Mouse (Mus musculus) adrenal gland (tissue): ENCODE measurements around the gene Qrich2.

Experiments
- intact Hi-C: fragments of 180-260 bp; cut with DNase I; formaldehyde crosslinking; loops from one replicate; pipeline ENCODE4 v1.15.1; 2025

Gene Qrich2

DNA sequence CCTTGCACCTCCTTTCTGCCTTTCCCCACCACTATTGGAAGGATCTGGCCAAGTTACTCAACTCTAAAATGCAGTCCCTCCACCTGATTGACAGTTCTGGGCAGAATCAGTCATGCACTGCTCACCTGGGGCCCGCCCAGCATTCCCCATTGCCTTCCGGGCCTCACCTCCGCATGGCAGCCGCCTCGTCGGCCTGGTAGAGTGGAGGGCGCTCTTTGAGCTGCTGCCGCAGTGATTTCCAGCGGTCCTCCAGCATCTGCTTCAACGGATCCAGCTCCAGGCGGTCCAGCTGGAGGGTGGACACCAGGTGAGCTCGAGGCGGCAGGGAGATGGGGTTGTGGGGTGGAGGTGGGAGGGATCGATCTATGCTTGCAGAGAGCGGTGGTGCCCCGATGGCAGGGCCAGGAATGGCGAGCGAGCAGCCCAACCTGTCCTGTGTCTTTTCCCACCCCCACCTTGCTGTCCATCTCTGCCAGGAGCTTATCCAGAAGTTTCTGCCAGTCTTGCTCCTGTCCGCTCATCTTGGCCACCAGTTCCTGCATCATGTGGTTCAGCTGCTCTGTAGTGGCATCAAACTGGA, 19.6 kb downstream of the Qrich2 start:
- intact Hi-C loops, result loop anchor here (1.0 to 5.0 kb wide), 3 partner anchors 79 to 219 kb away; no protein-coding TSS in a partner anchor

DNA sequence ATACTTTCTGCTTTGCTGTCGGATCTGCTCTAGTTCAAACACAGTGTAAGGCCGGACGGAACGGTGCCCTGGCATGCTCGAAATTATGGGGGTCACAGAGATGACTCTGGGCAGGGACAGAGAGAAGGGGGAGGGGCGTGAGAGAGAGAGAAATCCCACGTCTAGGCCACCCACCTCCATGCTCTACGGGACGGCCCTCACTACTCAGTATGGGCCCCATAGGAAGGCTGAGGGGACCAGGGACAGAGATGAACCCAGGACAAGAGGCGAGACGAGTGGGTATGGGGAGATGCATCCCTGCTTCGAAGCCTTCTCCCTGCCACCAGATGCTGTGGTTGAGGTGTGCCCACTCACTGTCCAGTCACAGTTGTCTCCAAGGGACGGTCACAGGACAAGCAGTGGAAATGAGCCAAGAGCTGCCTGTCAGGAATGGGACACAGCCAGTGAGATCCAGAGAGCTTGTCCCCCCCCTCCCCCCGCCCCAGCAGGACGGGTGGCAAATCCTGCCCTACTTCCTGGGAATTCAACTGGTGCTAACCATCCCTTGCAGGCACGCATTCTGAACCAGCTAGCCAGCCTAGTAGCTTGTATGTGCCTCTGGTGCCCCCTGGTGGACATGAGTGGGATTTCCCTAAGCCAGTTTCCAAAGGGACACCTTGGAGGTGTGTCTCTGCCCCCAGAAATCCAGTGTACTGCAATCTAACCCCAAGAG, 20.3 kb downstream of the Qrich2 start:
- intact Hi-C loops, result loop anchor here (1.0 to 5.0 kb wide), 3 partner anchors 78 to 218 kb away; no protein-coding TSS in a partner anchor

DNA sequence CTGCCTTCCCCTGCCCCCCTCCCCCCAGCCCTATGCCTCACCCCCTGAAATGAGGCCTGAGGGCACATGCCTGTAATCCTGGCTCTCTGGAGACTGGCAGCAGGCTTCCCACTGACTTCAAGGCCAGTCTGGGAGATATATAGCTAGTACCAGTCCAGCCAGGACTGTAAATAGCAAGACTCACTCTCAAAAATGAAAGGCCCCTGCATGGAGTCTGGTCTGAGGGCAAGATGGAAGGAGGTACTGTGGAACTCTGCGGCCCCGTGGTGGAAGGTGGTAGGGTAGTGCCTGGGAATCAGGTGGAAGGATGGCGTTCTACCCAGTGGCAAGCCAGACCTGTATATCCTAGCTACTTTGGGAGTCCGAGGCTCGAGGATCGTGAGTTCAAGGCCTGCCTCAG, 22.1 kb downstream of the Qrich2 start:
- intact Hi-C loops, result loop anchor here (5.0 kb wide), 1 partner anchor 57 kb away; no protein-coding TSS in a partner anchor

- intact Hi-C loops, result loop anchor here (5.0 kb wide), 1 partner anchor 56 kb away; no protein-coding TSS in a partner anchor
Observed at GRCm38 (mm10) chr11:116443311-116443710, 22.7 kb downstream of the Qrich2 start.

DNA sequence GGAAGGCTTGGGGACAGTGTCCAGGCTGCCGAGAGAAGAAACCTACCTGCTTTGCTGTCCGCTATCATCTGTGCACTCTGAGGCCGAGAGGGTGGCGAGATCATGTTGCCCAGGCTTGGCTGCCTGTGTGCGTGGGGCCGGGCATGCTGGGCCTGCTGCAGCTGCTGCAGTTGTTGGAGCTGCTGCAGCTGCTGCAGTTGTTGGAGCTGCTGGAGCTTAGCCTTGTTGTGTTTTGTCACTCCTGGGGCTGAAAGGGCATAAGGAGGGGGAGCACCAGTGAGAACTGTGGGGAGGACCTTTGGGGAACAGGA, 23.2 kb downstream of the Qrich2 start:
- intact Hi-C loops, result loop anchor here (5.0 kb wide), 1 partner anchor 56 kb away; no protein-coding TSS in a partner anchor

DNA sequence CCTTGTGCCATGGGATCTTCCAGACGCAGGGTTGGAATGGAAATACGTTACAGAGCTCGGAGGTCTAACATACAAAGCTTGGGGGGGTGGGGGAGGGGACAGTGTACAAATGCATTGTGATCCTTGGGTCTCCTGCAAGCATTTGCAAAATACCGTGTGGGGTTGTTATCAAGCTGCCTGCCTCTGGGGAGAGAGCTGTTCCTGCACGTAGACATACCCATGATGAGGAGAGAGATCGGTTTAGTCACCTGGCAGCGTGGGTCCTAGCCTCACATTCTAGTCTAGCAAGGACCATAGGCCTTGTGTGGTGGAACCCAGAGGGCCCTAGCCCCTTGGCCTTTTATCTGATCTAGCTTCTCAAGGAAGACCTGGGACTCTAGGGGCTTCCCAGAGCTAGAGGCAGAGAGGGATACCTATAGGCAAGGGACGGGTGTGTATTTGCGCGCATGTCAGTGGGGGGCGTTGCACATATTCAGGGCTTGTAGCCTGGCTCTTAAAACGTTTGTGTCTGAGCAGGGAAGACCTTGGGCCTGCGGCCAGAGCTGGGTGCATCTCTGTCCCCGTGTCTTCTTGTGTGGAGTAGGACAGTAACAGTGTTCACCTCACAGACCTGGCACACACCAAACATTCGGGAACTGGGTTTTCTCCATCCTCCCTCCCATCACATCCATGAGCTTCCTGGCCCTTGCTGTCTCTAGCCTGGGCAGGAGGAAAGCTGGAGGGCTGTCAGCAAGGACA, 23.7 kb downstream of the Qrich2 start:
- intact Hi-C loops, result loop anchor here (5.0 kb wide), 1 partner anchor 55 kb away; no protein-coding TSS in a partner anchor

DNA sequence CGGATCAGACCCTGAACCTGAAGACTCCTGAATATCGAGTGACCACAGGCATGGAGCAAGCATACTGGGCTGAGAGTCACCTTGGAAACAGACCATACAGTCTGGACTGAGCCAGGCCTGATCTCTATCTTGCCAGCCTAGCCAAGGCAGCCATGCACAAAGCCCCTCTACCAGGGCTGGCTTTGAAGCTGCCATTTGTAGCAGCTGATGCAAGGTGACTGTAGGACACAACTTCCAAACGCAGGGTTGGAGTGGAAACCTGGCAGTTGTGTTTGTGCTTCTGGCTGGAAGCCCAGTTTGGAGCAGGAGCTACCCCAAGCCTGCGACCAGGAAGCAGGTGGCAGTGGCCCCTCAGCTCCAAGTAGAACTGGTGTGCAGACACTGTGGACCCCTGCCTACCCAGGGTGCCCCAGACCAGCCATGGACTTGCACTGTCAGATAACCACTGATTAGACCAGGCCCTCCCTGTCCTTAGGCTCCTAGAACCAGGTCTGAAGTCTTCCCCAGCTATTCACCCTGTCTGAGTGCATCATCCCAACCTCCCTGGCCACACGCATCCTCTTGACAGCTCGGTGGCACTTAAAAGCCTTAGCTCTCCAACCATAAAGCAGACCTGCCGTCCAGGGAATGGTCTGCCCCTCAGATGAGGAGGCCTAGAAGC, 25.5 kb downstream of the Qrich2 start:
- intact Hi-C loops, result loop anchor here (5.0 kb wide), 1 partner anchor 53 kb away; no protein-coding TSS in a partner anchor

GRCm38 (mm10) chr11:116439269-116440240, 26.5 kb downstream of the Qrich2 start:
- intact Hi-C loops, result loop anchor here (5.0 kb wide), 1 partner anchor 52 kb away; no protein-coding TSS in a partner anchor

- intact Hi-C loops, result no loop called here
Observed at GRCm38 (mm10) chr11:116437541-116437940, 28.5 kb downstream of the Qrich2 start.

DNA sequence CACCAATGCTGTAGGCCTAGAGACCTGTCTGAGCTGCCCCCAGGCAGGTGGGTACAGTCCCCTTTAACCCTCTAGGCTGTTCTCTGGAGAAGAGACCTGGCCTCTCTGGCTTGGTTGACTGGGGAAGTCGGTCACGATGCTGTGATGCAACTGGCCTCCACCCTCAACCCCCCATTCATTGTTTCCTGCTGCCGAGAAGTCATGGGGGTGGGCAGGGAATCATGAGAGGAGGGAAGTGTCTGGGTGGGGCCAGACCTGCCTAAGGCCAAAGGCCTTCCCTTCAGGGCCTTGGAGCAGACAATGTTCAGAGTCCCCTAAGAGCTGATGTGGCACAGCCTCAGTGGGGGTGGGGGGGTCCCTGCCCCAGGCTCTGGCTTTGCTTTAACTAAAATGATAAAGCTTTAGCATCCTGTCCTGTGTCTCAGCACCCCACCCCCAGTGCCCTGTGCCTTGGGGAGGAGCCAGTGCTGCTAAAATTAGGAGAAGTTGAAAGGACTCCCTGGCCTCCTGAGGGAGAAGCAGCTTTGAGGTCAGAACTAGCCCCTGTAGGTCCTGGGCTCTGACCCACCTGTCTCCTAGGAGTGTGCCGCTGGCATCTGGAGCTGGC, 29.2 kb downstream of the Qrich2 start:
- intact Hi-C loops, result no loop called here

DNA sequence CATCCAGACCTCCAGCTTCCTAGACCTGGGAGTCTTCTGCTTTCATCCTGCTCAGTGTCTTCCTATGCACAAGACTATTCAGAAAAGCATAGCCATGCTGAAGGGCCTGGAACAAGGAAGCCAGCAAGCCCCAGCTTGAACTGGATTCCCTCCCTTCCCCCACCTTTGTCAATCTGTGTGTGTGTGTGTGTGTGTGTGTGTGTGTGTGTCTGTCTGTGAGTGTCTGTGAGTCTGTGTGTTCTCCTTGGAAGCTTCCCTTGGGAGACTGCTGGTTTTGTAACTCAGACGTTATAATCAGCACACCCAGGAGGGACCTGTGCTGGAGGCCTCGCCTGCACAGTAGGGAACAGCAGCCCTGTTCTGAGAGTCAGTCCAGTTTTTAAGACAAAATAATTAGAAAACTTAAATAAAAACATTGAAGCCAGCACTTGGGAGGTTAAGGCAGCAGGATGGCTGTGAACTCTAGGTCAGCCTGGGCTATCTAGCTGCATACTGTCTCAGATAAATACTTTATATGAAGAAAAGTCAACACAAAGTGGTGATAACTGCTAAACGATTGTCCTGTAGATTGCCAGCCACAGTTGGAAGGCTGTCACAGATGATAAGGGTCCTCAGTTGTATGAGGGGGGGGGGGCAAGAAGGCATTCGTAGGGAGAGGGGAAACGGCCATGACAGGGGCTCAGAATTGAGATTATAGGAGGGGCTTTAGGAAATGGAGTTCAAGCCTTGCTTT, 29.9 kb downstream of the Qrich2 start:
- intact Hi-C loops, result no loop called here

GRCm38 (mm10) chr11:116434967-116435752, 30.9 kb downstream of the Qrich2 start:
- intact Hi-C loops, result no loop called here

DNA sequence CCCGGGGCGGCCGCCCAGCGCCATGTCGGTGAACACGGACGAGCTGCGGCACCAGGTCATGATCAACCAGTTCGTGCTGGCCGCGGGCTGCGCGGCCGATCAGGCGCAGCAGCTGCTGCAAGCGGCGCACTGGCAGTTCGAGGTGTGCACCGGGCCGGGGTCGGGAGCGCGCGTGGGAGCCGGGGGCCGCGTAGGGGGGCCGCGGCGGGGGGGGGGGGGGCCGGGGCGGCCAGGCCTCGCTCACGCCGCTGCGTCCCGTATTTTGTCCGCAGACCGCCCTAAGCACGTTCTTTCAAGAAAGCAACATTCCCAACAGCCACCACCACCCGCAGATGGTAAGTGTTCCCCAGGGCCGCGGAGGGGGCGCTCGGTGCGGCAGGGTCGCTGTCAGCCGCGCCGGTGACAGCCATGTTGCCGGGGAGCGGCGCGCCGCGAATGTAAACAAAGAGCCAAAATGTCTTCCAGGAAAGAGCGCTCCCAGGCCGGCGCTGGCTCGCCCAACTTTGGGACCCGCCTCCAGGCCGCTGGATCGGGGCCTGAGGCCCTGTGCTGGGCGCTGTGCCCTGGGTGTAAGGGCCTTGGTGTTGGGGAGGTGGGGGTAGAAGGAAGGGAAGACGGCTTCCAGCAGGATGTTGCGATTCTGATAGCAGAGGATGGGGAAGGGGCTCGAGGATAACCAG, 31.6 kb downstream of the Qrich2 start:
- intact Hi-C loops, result no loop called here

DNA sequence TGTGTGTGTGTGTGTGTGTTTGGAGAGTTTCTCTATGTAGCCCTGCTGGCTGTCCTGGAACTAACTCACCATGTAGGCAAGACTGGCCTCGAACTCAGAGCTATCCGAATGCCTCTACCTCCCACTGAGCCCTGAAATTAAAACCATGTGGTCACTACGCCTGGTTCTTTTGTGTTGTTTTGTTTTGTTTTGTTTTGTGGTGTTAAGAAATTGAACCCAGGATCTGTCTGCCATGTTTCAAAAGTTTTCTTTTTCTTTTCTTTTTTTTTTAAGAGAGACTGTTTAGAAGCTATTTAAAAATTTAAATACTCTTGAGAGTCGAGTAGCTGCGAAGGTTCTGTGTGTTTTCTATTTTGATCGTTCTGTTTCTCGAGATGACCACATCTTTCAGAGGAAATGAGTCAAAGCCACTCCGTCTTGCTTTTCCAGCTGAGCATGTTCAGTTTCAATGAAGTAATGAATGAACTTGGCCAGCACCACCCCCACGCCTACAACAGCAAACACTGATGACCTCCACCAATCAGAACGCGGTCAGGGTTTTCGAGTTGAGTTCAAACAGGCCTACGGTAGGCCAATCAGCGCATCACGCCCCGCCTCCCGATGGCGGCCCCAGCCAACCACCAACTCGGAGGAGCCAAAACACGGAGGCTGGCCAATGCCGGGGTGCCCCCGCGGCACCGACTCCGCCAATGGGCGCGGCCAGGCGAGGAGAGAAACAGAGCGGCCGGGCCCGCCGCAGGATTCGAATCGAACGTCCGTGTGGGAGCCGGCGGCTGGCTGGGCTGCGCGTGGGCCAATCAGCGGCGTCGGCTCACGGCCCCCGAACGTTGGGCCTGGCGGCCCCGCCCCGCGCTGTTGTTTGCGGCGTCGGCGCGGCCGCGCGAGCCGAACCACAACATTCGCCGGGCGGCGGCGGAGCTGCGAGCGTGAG, 32.4 kb downstream of the Qrich2 start, which contains the start of gene Ubald2:
Ubald2 (plus strand) TSS at position 739 of the 931 bp plus-strand sequence.
- intact Hi-C loops, result no loop called here

- intact Hi-C loops, result no loop called here
Observed at GRCm38 (mm10) chr11:116432593-116433355, 33.3 kb downstream of the Qrich2 start.

DNA sequence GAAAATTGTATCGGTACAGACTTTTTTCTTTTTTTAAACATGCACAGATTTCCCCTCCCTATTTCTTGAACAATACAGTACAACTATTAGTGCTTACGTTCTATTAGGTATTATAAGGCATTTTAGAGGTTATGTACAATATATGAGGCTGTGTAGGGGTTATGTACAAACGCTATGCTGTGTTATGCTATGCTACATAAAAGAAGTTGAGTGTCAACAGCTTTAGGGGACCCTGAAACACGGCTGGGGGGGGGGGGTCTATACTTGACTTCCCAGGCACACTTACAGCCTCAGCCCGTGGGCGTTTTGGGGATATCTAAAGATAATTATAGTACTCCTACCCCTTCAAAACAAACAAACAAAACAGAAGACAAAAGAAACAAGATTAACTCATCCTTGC, 33.9 kb downstream of the Qrich2 start:
- intact Hi-C loops, result no loop called here
